Mouse (Mus musculus) liver, embryonic 14.5 days (tissue): ENCODE results near the gene Ifngr2.

Source experiments
- CTCF ChIP-seq: IDR thresholded peaks from 2 replicates; pipeline ENCODE4 v1.5.1; 2016; ENCODE audit warnings: antibody characterized with exemption, low read depth, control low read depth
- EP300 ChIP-seq: IDR thresholded peaks from 2 replicates; pipeline ENCODE4 v1.6.1; 2016; ENCODE audit warnings: antibody characterized with exemption, low read depth

- TF ChIP-seq CTCF (no peak), EP300 (no peak)
Observed at GRCm38 (mm10) chr16:91557693-91558092, 10.8 kb downstream of the Ifngr2 start.
